Mouse (Mus musculus): ENCODE measurements around the gene Lypd5. TPM values are rescaled to one million over a fixed set of nuclear protein-coding genes. Genes with fewer than 3 reads are reported as not detected.

The Lypd5 gene
- total RNA-seq, 1 experiment: not detected

DNA sequence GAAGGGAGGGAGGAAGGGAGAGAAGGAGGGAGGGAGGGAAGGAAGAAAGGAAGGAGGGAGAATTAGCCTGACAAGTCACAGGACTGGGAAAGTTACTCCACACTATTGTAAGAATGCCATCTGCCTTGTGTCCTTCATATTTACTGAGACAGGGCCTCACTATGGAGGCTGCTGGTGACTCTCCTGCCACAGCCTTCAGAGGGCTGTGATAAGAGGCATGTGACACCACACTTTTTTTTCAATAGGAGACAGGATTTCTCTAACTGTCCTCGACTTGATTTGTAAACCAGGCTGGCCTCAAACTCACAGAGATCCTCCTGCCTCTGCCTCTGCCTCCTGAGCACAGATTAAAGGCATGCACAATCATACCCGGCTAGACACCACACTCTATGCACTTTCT lies 42.7 kb downstream of the Lypd5 start:
- H3K9me3 ChIP-seq (ENCODE audit: control insufficient read depth, insufficient read depth, low read depth, low read length): no peaks in the 10 kb centered on the region
- no peak for TF ChIP-seq ZNF384 (IDR thresholded peaks at IDR 0.05; ENCODE audit: low read depth, low read length)
- no peak for TF ChIP-seq MAFK (IDR thresholded peaks at IDR 0.05; ENCODE audit: insufficient read depth, low read depth, low read length)
- no peak for TF ChIP-seq CHD2 (IDR thresholded peaks at IDR 0.05; ENCODE audit: low read depth, low read length)
- TF ChIP-seq HCFC1 (IDR thresholded peaks at IDR 0.05; ENCODE audit: borderline replicate concordance, insufficient read depth, low read length): no peak
- TF ChIP-seq ZC3H11A (IDR thresholded peaks at IDR 0.05; ENCODE audit: borderline replicate concordance, low read depth, low read length): no peak
- no peak overlapping the region for H3K27ac ChIP-seq (ENCODE audit: insufficient read depth, low read depth, low read length, poor library complexity, severe bottlenecking)
- no peak overlapping the region for H3K9ac ChIP-seq (ENCODE audit: insufficient read depth, low read depth, low read length, poor library complexity, severe bottlenecking)
- DNase-seq (ENCODE audit: low read depth, low spot score): no peak
- H3K36me3 ChIP-seq (ENCODE audit: control insufficient read depth, insufficient read depth, low read length, poor library complexity, severe bottlenecking): no peaks in the 10 kb centered on the region
- peaks cover 0 to 3% of the 10 kb centered on the region in 2 experiments; a peak in 1 of 4 replicates for H3K4me1 ChIP-seq (ENCODE audit: control insufficient read depth in 2 of 2, insufficient read depth in 2 of 2, low read length in 2 of 2, poor library complexity in 1 of 2)
- H3K4me3 ChIP-seq (ENCODE audit: insufficient read depth in 1 of 2, low read depth in 1 of 2, low read length in 2 of 2, poor library complexity in 1 of 2, severe bottlenecking in 1 of 2): no peak overlapping the region
- in situ Hi-C loops (cut with MboI; ENCODE audit: low sequenced_read_pairs in 2 of 2, unreplicated experiment in 2 of 2): no loop called here

DNA sequence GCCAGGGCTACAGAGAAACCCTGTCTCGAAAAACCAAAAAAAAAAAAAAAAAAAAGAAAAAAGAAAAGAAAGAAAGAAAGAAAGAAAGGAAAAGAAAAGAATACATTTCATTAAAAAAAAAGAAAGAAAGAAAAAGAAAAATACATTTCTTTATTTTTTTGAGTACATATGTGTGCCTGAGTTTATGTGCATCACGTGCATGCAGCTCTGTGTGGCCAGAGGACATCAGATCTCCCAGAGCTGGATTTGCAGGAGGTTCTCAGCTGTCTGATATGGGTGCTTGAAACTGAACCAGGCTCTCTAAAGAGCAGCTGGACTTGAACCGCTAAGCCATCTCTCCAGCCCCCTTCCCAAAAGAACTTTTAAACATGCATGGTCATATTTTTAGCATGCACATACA lies 45.1 kb downstream of the Lypd5 start:
- Histone ChIP-seq H3K4me3 (ENCODE audit: insufficient read depth in 1 of 2, low read depth in 1 of 2, low read length in 2 of 2, poor library complexity in 1 of 2, severe bottlenecking in 1 of 2) (no peak overlapping the region), H3K9me3 (ENCODE audit: control insufficient read depth, insufficient read depth, low read depth, low read length) (no peaks in the 10 kb centered on the region), H3K4me1 (ENCODE audit: control insufficient read depth in 2 of 2, insufficient read depth in 2 of 2, low read length in 2 of 2, poor library complexity in 1 of 2) (peaks cover 0 to 2% of the 10 kb centered on the region in 2 experiments; a peak in 1 of 4 replicates), H3K27ac (ENCODE audit: insufficient read depth, low read depth, low read length, poor library complexity, severe bottlenecking) (no peak overlapping the region), H3K9ac (ENCODE audit: insufficient read depth, low read depth, low read length, poor library complexity, severe bottlenecking) (no peak overlapping the region), H3K36me3 (ENCODE audit: control insufficient read depth, insufficient read depth, low read length, poor library complexity, severe bottlenecking) (no peaks in the 10 kb centered on the region)
- no peak for DNase-seq (ENCODE audit: low read depth, low spot score)
- in situ Hi-C loops (cut with MboI; ENCODE audit: low sequenced_read_pairs in 2 of 2, unreplicated experiment in 2 of 2): no loop called here
- TF ChIP-seq ZC3H11A (IDR thresholded peaks at IDR 0.05; ENCODE audit: borderline replicate concordance, low read depth, low read length) (no peak), MAFK (IDR thresholded peaks at IDR 0.05; ENCODE audit: insufficient read depth, low read depth, low read length) (no peak), ZNF384 (IDR thresholded peaks at IDR 0.05; ENCODE audit: low read depth, low read length) (no peak)

- peaks cover 0 to 2% of the 10 kb centered on the region in 2 experiments; a peak in 1 of 4 replicates for H3K4me1 ChIP-seq (ENCODE audit: control insufficient read depth in 2 of 2, insufficient read depth in 2 of 2, low read length in 2 of 2, poor library complexity in 1 of 2)
- H3K36me3 ChIP-seq (ENCODE audit: control insufficient read depth, insufficient read depth, low read length, poor library complexity, severe bottlenecking): no peaks in the 10 kb centered on the region
- in situ Hi-C loops (cut with MboI; ENCODE audit: low sequenced_read_pairs in 2 of 2, unreplicated experiment in 2 of 2): no loop called here
- DNase-seq (ENCODE audit: low read depth, low spot score): no peak
- no peak overlapping the region for H3K27ac ChIP-seq (ENCODE audit: insufficient read depth, low read depth, low read length, poor library complexity, severe bottlenecking)
- H3K9ac ChIP-seq (ENCODE audit: insufficient read depth, low read depth, low read length, poor library complexity, severe bottlenecking): no peak overlapping the region; the same call in 1 of the 2 replicates
- no peaks in the 10 kb centered on the region for H3K9me3 ChIP-seq (ENCODE audit: control insufficient read depth, insufficient read depth, low read depth, low read length)
- TF ChIP-seq CHD2 (IDR thresholded peaks at IDR 0.05; ENCODE audit: low read depth, low read length): no peak
- TF ChIP-seq HCFC1 (IDR thresholded peaks at IDR 0.05; ENCODE audit: borderline replicate concordance, insufficient read depth, low read length): no peak
- TF ChIP-seq ZNF384 (IDR thresholded peaks at IDR 0.05; ENCODE audit: low read depth, low read length): no peak
- H3K4me3 ChIP-seq (ENCODE audit: insufficient read depth in 1 of 2, low read depth in 1 of 2, low read length in 2 of 2, poor library complexity in 1 of 2, severe bottlenecking in 1 of 2): no peak overlapping the region
Observed at GRCm38 (mm10) chr7:24394475-24395161, 45.6 kb downstream of the Lypd5 start.

DNA sequence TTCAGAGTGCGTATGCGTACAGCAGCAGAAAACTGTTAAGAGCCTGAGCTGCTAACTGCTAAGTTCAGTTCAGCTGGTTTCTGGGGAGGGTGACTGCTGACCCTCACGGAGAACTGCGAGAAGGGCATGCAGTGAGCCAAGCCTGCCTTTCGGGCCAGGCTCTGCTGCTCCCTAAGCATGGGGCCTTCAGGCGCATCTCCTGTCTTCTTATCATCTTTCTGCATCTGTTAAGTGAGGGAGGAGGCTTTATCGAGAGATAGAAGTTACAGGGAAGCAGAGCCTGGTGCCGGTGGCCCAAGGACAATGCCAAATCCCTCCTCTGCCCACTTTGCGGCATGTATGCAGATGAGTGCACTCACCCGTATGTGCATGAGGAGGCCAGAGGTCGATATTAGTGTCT lies 47.8 kb downstream of the Lypd5 start:
- DNase-seq (ENCODE audit: low read depth, low spot score): no peak
- no peaks in the 10 kb centered on the region for H3K4me1 ChIP-seq (ENCODE audit: control insufficient read depth in 2 of 2, insufficient read depth in 2 of 2, low read length in 2 of 2, poor library complexity in 1 of 2)
- H3K27ac ChIP-seq (ENCODE audit: insufficient read depth, low read depth, low read length, poor library complexity, severe bottlenecking): no peak overlapping the region
- in situ Hi-C loops (cut with MboI; ENCODE audit: low sequenced_read_pairs in 2 of 2, unreplicated experiment in 2 of 2): no loop called here
- no peaks in the 10 kb centered on the region for H3K9me3 ChIP-seq (ENCODE audit: control insufficient read depth, insufficient read depth, low read depth, low read length)
- H3K4me3 ChIP-seq (ENCODE audit: insufficient read depth in 1 of 2, low read depth in 1 of 2, low read length in 2 of 2, poor library complexity in 1 of 2, severe bottlenecking in 1 of 2): no peak overlapping the region
- H3K9ac ChIP-seq (ENCODE audit: insufficient read depth, low read depth, low read length, poor library complexity, severe bottlenecking): no peak overlapping the region
- TF ChIP-seq HCFC1 (IDR thresholded peaks at IDR 0.05; ENCODE audit: borderline replicate concordance, insufficient read depth, low read length) (no peak), ZNF384 (IDR thresholded peaks at IDR 0.05; ENCODE audit: low read depth, low read length) (no peak), ZC3H11A (IDR thresholded peaks at IDR 0.05; ENCODE audit: borderline replicate concordance, low read depth, low read length) (no peak), MAFK (IDR thresholded peaks at IDR 0.05; ENCODE audit: insufficient read depth, low read depth, low read length) (no peak), CHD2 (IDR thresholded peaks at IDR 0.05; ENCODE audit: low read depth, low read length) (no peak)
- H3K36me3 ChIP-seq (ENCODE audit: control insufficient read depth, insufficient read depth, low read length, poor library complexity, severe bottlenecking): no peaks in the 10 kb centered on the region

Measured in ES-E14 (cell line).